9 mouse cellular contexts compared by ENCODE assay signal in the genomic region with DNA sequence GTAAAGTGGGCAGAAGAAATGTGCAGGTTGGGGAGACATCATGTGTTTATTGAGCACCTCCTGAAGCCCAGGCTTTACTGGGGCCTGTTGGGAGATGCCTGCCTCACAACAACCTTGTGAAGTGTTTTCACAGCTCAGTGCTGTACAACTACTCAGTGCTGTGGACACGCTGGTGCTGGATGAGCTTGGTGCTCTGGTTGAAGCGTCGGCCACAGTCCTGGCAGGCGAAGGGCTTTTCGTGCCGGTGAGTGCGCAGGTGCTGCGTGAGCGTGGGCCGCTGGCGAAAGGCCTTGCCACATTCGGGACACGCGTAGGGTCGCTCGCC. TPM values are rescaled to one million over a fixed set of nuclear protein-coding genes. Genes with fewer than 3 reads are reported as not detected.
DNase-seq lines count a peak whose midpoint lies in the region; ATAC-seq lines count a peak whose summit lies in the region.
"Had no signal": no experiment of that assay in that cellular context is flagged by ENCODE, and none has a peak within 500 bp of the region (broad histone marks: within the 10 kb centered on the region; RNA-seq: fewer than 3 reads in every experiment).

No protein-coding gene starts in this region.

- no peak overlapping the region for H3K9ac ChIP-seq in heart, embryonic 16.5 days (ENCODE audit: low read length)
- H3K9ac ChIP-seq in hindbrain, embryonic 16.5 days (ENCODE audit: low read depth, low read length): peak overlapping the region; percentile 83
- H3K9ac ChIP-seq in midbrain, embryonic 16.5 days (ENCODE audit: low read depth, low read length): peak overlapping the region; percentile 80

- no peak overlapping the region for H3K27ac ChIP-seq in heart, embryonic 16.5 days (ENCODE audit: low read length)
- H3K27ac ChIP-seq in embryonic facial prominence, embryonic 10.5 days (replicated peaks): no peak overlapping the region
- H3K27ac ChIP-seq in hindbrain, embryonic 16.5 days (ENCODE audit: low read depth, low read length): peak overlapping the region; percentile 76; the same call in 1 of the 2 replicates
- H3K27ac ChIP-seq in midbrain, embryonic 16.5 days (ENCODE audit: low read length): peak overlapping the region; percentile 74

- H3K4me2 ChIP-seq in heart, embryonic 16.5 days (ENCODE audit: low read depth, low read length): peak overlapping the region; percentile 87; the same call in 1 of the 2 replicates
- peak overlapping the region; percentile 81 for H3K4me2 ChIP-seq in hindbrain, embryonic 16.5 days (ENCODE audit: low read length)
- peak overlapping the region; percentile 93 for H3K4me2 ChIP-seq in midbrain, embryonic 16.5 days (ENCODE audit: low read length)

- WGBS in heart, embryonic 16.5 days: 42% methylated on average over 16 of the region's 16 CpGs
- WGBS in embryonic facial prominence, embryonic 10.5 days: 40% methylated on average over 16 of the region's 16 CpGs
- 30% methylated on average over 16 of the region's 16 CpGs for WGBS in hindbrain, embryonic 16.5 days
- WGBS in midbrain, embryonic 16.5 days: 44% methylated on average over 16 of the region's 16 CpGs

- H3K4me3 ChIP-seq in heart, embryonic 16.5 days (ENCODE audit: low read length): peak overlapping the region; percentile 54
- peak overlapping the region; percentile 61 for H3K4me3 ChIP-seq in embryonic facial prominence, embryonic 10.5 days
- H3K4me3 ChIP-seq in hindbrain, embryonic 16.5 days (ENCODE audit: low read length): peak overlapping the region; percentile 48
- peak overlapping the region; percentile 55 for H3K4me3 ChIP-seq in midbrain, embryonic 16.5 days (ENCODE audit: low read depth, low read length)

- no peak for DNase-seq in heart, postnatal 14 days
- no peak for DNase-seq in embryonic facial prominence, embryonic 10.5 days (ENCODE audit: low spot score)
- DNase-seq in frontal cortex, postnatal 10 days (ENCODE audit: low spot score in 2 of 2): no peak
- no peak for DNase-seq in gastrocnemius, adult 18-20 months (ENCODE audit: low spot score)
- no peak for DNase-seq in kidney, postnatal 4 days
- DNase-seq: thymus, postnatal 36 days had no signal

- intact Hi-C loops in heart, postnatal 14 days (cut with DNase I): no loop called here

- H3K9me3 ChIP-seq in heart, embryonic 16.5 days (replicated peaks; ENCODE audit: control insufficient read depth, low read length): peaks cover 6% of the 10 kb centered on the region; the same call in 1 of the 2 replicates
- peaks cover 15% of the 10 kb centered on the region for H3K9me3 ChIP-seq in embryonic facial prominence, embryonic 10.5 days
- no peaks in the 10 kb centered on the region for H3K9me3 ChIP-seq in hindbrain, embryonic 16.5 days (ENCODE audit: control insufficient read depth, low read length)
- no peaks in the 10 kb centered on the region for H3K9me3 ChIP-seq in midbrain, embryonic 16.5 days (replicated peaks; ENCODE audit: control insufficient read depth, low read length, poor library complexity, severe bottlenecking)

- no peak for ATAC-seq in heart, embryonic 16.5 days (replicated peaks; ENCODE audit: extremely low read depth, insufficient read depth, low FRiP score)
- no peak for ATAC-seq in hindbrain, embryonic 16.5 days
- ATAC-seq in midbrain, embryonic 16.5 days: no peak

- no peaks in the 10 kb centered on the region for H3K36me3 ChIP-seq in heart, embryonic 16.5 days (ENCODE audit: control insufficient read depth, insufficient read depth)
- H3K36me3 ChIP-seq in embryonic facial prominence, embryonic 10.5 days (replicated peaks): no peaks in the 10 kb centered on the region
- no peaks in the 10 kb centered on the region for H3K36me3 ChIP-seq in hindbrain, embryonic 16.5 days (ENCODE audit: control insufficient read depth, insufficient read depth, low read length)
- H3K36me3 ChIP-seq in midbrain, embryonic 16.5 days (ENCODE audit: control insufficient read depth, insufficient read depth, low read length): no peaks in the 10 kb centered on the region

- peaks cover 31% of the 10 kb centered on the region for H3K27me3 ChIP-seq in heart, embryonic 16.5 days (ENCODE audit: control insufficient read depth, insufficient read depth, low read length)
- H3K27me3 ChIP-seq in embryonic facial prominence, embryonic 10.5 days (replicated peaks; ENCODE audit: low read depth, poor library complexity, severe bottlenecking): peaks cover 55% of the 10 kb centered on the region
- peaks cover 18% of the 10 kb centered on the region for H3K27me3 ChIP-seq in hindbrain, embryonic 16.5 days (replicated peaks; ENCODE audit: control insufficient read depth, insufficient read depth, low read length)
- peaks cover 13% of the 10 kb centered on the region for H3K27me3 ChIP-seq in midbrain, embryonic 16.5 days (ENCODE audit: control insufficient read depth, insufficient read depth, low read depth, low read length)

- peaks cover 9% of the 10 kb centered on the region for H3K4me1 ChIP-seq in heart, embryonic 16.5 days (ENCODE audit: control insufficient read depth, insufficient read depth, low read length)
- peaks cover 24% of the 10 kb centered on the region for H3K4me1 ChIP-seq in embryonic facial prominence, embryonic 10.5 days
- peaks cover 18% of the 10 kb centered on the region for H3K4me1 ChIP-seq in hindbrain, embryonic 16.5 days (ENCODE audit: control insufficient read depth, insufficient read depth, low read depth, low read length)
- peaks cover 25% of the 10 kb centered on the region for H3K4me1 ChIP-seq in midbrain, embryonic 16.5 days (ENCODE audit: control insufficient read depth, insufficient read depth, low read length)

RNA-seq across cellular contexts. Expression of a gene that starts 5.0 kb away (rescaled TPM):
- 49.0 and 94.2 TPM in 2 replicates for polyA plus RNA-seq in heart, embryonic 16.5 days (2015; fragmentation: Nextera tagmentation; extraction: Ambion mirVana)
- total RNA-seq in heart, postnatal 14 days (2021): 100 to 1,000 TPM; 179 TPM
- polyA plus RNA-seq in embryonic facial prominence, embryonic 10.5 days (2016; fragmentation: Nextera tagmentation; extraction: Ambion mirVana): 157 and 159 TPM in 2 replicates
- polyA plus RNA-seq in hindbrain, embryonic 16.5 days (2015; fragmentation: Nextera tagmentation; extraction: Ambion mirVana): 41.3 and 64.6 TPM in 2 replicates
- 74.0 and 83.9 TPM in 2 replicates for polyA plus RNA-seq in midbrain, embryonic 16.5 days (2015; fragmentation: Nextera tagmentation; extraction: Ambion mirVana)
- 100 to 1,000 TPM; 148 to 149 TPM for total RNA-seq in gastrocnemius, adult 18-20 months (2021)

RNA-seq across cellular contexts. Expression of a gene that starts 8.5 kb away (rescaled TPM):
- 146 TPM in 2 replicates for polyA plus RNA-seq in heart, embryonic 16.5 days (2015; fragmentation: Nextera tagmentation; extraction: Ambion mirVana)
- 100 to 1,000 TPM; 129 to 130 TPM for total RNA-seq in heart, postnatal 14 days (2021)
- 89.1 and 93.0 TPM in 2 replicates for polyA plus RNA-seq in embryonic facial prominence, embryonic 10.5 days (2016; fragmentation: Nextera tagmentation; extraction: Ambion mirVana)
- polyA plus RNA-seq in hindbrain, embryonic 16.5 days (2015; fragmentation: Nextera tagmentation; extraction: Ambion mirVana): 174 TPM in 2 replicates
- polyA plus RNA-seq in midbrain, embryonic 16.5 days (2015; fragmentation: Nextera tagmentation; extraction: Ambion mirVana): 179 and 188 TPM in 2 replicates
- total RNA-seq in gastrocnemius, adult 18-20 months (2021): 100 to 1,000 TPM in 1 of 2 experiments, 10 to 100 TPM in 1; 95.4 to 103 TPM

RNA-seq across cellular contexts. Expression of a gene that starts 11.5 kb away (rescaled TPM):
- polyA plus RNA-seq in heart, embryonic 16.5 days (2015; fragmentation: Nextera tagmentation; extraction: Ambion mirVana): 1.7 and 2.1 TPM in 2 replicates
- 1 to 10 TPM in 1 of 2 experiments, under 1 TPM in 1; 0.73 to 1.0 TPM for total RNA-seq in heart, postnatal 14 days (2021)
- 2.4 and 2.8 TPM in 2 replicates for polyA plus RNA-seq in embryonic facial prominence, embryonic 10.5 days (2016; fragmentation: Nextera tagmentation; extraction: Ambion mirVana)
- 9.3 and 9.7 TPM in 2 replicates for polyA plus RNA-seq in hindbrain, embryonic 16.5 days (2015; fragmentation: Nextera tagmentation; extraction: Ambion mirVana)
- polyA plus RNA-seq in midbrain, embryonic 16.5 days (2015; fragmentation: Nextera tagmentation; extraction: Ambion mirVana): 11.5 and 11.6 TPM in 2 replicates
- under 1 TPM; 0.62 to 0.71 TPM for total RNA-seq in gastrocnemius, adult 18-20 months (2021)

RNA-seq across cellular contexts. Expression of a gene that starts 33.2 kb away (rescaled TPM):
- 17.4 and 20.4 TPM in 2 replicates for polyA plus RNA-seq in heart, embryonic 16.5 days (2015; fragmentation: Nextera tagmentation; extraction: Ambion mirVana)
- 1 to 10 TPM; 8.4 to 9.2 TPM for total RNA-seq in heart, postnatal 14 days (2021)
- polyA plus RNA-seq in embryonic facial prominence, embryonic 10.5 days (2016; fragmentation: Nextera tagmentation; extraction: Ambion mirVana): 27.2 and 28.4 TPM in 2 replicates
- polyA plus RNA-seq in hindbrain, embryonic 16.5 days (2015; fragmentation: Nextera tagmentation; extraction: Ambion mirVana): 38.3 and 41.4 TPM in 2 replicates
- polyA plus RNA-seq in midbrain, embryonic 16.5 days (2015; fragmentation: Nextera tagmentation; extraction: Ambion mirVana): 44.0 and 44.8 TPM in 2 replicates
- total RNA-seq in gastrocnemius, adult 18-20 months (2021): 1 to 10 TPM; 3.2 to 4.0 TPM

RNA-seq across cellular contexts. Expression of a gene that starts 44.2 kb away (rescaled TPM):
- 123 and 143 TPM in 2 replicates for polyA plus RNA-seq in heart, embryonic 16.5 days (2015; fragmentation: Nextera tagmentation; extraction: Ambion mirVana)
- 100 to 1,000 TPM; 115 TPM for total RNA-seq in heart, postnatal 14 days (2021)
- 452 and 468 TPM in 2 replicates for polyA plus RNA-seq in embryonic facial prominence, embryonic 10.5 days (2016; fragmentation: Nextera tagmentation; extraction: Ambion mirVana)
- 165 and 195 TPM in 2 replicates for polyA plus RNA-seq in hindbrain, embryonic 16.5 days (2015; fragmentation: Nextera tagmentation; extraction: Ambion mirVana)
- polyA plus RNA-seq in midbrain, embryonic 16.5 days (2015; fragmentation: Nextera tagmentation; extraction: Ambion mirVana): 184 and 195 TPM in 2 replicates
- 10 to 100 TPM; 63.6 to 65.9 TPM for total RNA-seq in gastrocnemius, adult 18-20 months (2021)

Comparison
In these comparisons a context has a peak if more than half of its experiments do, and no peak if none do; other contexts are left out.
1. H3K27ac ChIP-seq: peak in hindbrain, embryonic 16.5 days (single experiment) and midbrain, embryonic 16.5 days (single experiment); none in heart, embryonic 16.5 days (single experiment) and embryonic facial prominence, embryonic 10.5 days (single experiment).
2. Peak in every context shown above with its lines, with median percentiles within 50 percentile points of each other: H3K4me2 ChIP-seq and H3K4me3 ChIP-seq.